Mouse (Mus musculus) liver, postnatal 0 days (tissue): ENCODE measurements around the gene Bnc2. TPM values are rescaled to one million over a fixed set of nuclear protein-coding genes. Genes with fewer than 3 reads are reported as not detected.

Experiments used
- ATAC-seq: fragments of 200-750 bp; cut with Nextera tagmentation; 2 replicates; pipeline ENCODE4 v1.8.0; 2017; ENCODE audit warnings: mild to moderate bottlenecking, moderate library complexity
- DNase-seq: peaks from one replicate; pipeline ENCODE4 v3.0.0-alpha.2; 2016
- H3K27ac ChIP-seq: fragments of 300-500 bp; sonication (generic); 2 replicates; pipeline ENCODE4 v1.5.1; 2014; ENCODE audit warnings: antibody characterized with exemption, moderate library complexity, mild to moderate bottlenecking, low read depth
- H3K27me3 ChIP-seq: fragments of 300-500 bp; sonication (generic); 2 replicates; pipeline ENCODE4 v1.6.1; 2014; ENCODE audit warnings: low read length, control low read depth, mixed read lengths; ENCODE audit not compliant: insufficient read depth
- H3K36me3 ChIP-seq: fragments of 300-500 bp; sonication (generic); replicated peaks from 2 replicates; pipeline ENCODE4 v1.6.1; 2014; ENCODE audit warnings: mild to moderate bottlenecking, control low read depth, low read length, moderate library complexity, mixed read lengths; ENCODE audit not compliant: insufficient read depth
- H3K4me1 ChIP-seq: fragments of 300-500 bp; sonication (generic); 2 replicates; pipeline ENCODE4 v1.6.1; 2014; ENCODE audit warnings: antibody characterized with exemption, mild to moderate bottlenecking, control low read depth; ENCODE audit not compliant: insufficient read depth
- H3K4me2 ChIP-seq: fragments of 300-500 bp; sonication (generic); 2 replicates; pipeline ENCODE4 v1.6.1; 2014; ENCODE audit warnings: low read depth, mild to moderate bottlenecking, low read length, moderate library complexity, mixed read lengths
- H3K4me3 ChIP-seq: fragments of 300-500 bp; sonication (generic); 2 replicates; pipeline ENCODE4 v1.5.1; 2014; ENCODE audit warnings: low read depth, low read length
- H3K9ac ChIP-seq: fragments of 300-500 bp; sonication (generic); replicated peaks from 2 replicates; pipeline ENCODE4 v1.6.1; 2014; ENCODE audit warnings: mild to moderate bottlenecking, moderate library complexity
- H3K9me3 ChIP-seq: fragments of 300-500 bp; sonication (generic); 2 replicates; pipeline ENCODE4 v1.6.1; 2016; ENCODE audit warnings: mild to moderate bottlenecking, control low read depth, low read length, mixed read lengths
- CTCF ChIP-seq: sonication (generic); IDR thresholded peaks from 2 replicates; pipeline ENCODE4 v1.5.1; 2016; ENCODE audit warnings: antibody characterized with exemption, low read depth
- EP300 ChIP-seq: IDR thresholded peaks from 2 replicates; pipeline ENCODE4 v1.6.1; 2016; ENCODE audit warnings: antibody characterized with exemption, low read depth, mild to moderate bottlenecking
- WGBS: fragments of 180-500 bp; shearing (Covaris S2); extraction: QIAGEN DNeasy Blood & Tissue Kit; methylation state at CpG from one replicate; pipeline ENCODE4 v1.1.7; 2014; ENCODE audit not compliant: insufficient replicate concordance; 5-methylcytosine and 5-hydroxymethylcytosine counted together
- polyA plus RNA-seq: library from polyadenylated mRNA; unstranded; fragments of >200 nt; fragmentation: Nextera tagmentation; extraction: Ambion mirVana; gene quantifications from 2 replicates; pipeline ENCODE4 v1.2.1, GENCODE M21; 2015

The Bnc2 gene
- polyA plus RNA-seq, 1 experiment from 2014 or later: 0.32 TPM

DNA sequence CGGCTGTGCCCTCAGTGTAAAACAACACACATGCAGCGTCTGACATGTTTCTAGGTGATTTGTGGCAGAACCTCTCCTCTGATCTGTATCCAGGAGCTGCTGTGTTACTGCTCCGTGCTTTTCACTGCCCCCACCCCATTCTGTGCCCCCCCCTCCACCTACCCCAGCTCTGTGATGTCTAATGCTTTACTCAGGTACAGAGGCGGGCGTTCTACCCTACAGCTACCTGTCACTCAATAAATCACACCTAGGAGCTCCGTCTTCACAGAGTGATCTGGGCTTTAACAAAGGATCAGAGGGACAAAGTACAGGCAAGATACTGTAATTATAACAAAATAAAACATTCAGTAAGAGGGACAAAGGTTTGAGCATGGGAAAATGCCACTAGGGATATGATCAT, 192.4 kb downstream of the Bnc2 start:
- no peak overlapping the region for H3K27ac ChIP-seq
- no peaks in the 10 kb centered on the region for H3K4me1 ChIP-seq
- H3K36me3 ChIP-seq: no peaks in the 10 kb centered on the region
- no peak overlapping the region for H3K9ac ChIP-seq
- WGBS: 57% methylated on average over 6 of the region's 6 CpGs
- H3K9me3 ChIP-seq: no peaks in the 10 kb centered on the region
- 0 out of 2 replicates have a peak overlapping the region, but pooled peaks have one; percentile 0 for H3K4me2 ChIP-seq
- H3K4me3 ChIP-seq: no peak overlapping the region
- H3K27me3 ChIP-seq: no peaks in the 10 kb centered on the region
- ATAC-seq (no peak), DNase-seq (no peak)
- no peak for TF ChIP-seq CTCF

DNA sequence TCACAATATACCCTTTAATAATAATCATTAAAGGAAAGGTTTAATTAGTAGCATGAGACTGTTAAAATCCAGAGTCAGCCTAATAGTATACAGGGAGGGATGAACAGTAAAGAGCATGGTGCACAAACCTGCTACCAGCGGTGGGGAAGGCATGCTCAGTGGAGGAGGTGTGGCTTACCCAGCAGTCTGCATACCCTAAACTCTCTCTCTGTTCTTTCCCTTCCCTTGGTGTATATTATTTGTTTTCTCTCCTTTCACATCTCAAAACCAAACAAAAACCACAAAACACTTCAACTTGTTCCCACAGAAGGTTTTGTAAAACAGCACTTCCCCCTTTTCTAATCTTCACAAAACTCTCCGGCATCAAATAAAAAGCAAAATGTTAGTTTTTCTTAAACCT, 202.4 kb downstream of the Bnc2 start:
- Histone ChIP-seq H3K27ac (no peak overlapping the region), H3K27me3 (no peaks in the 10 kb centered on the region), H3K9ac (no peak overlapping the region), H3K36me3 (no peaks in the 10 kb centered on the region), H3K4me3 (no peak overlapping the region), H3K4me1 (no peaks in the 10 kb centered on the region), H3K4me2 (no peak overlapping the region), H3K9me3 (no peaks in the 10 kb centered on the region)
- TF ChIP-seq CTCF (no peak), EP300 (no peak)
- DNase-seq (no peak), ATAC-seq (no peak)
- 39% methylated on average over 2 of the region's 2 CpGs for WGBS

DNA sequence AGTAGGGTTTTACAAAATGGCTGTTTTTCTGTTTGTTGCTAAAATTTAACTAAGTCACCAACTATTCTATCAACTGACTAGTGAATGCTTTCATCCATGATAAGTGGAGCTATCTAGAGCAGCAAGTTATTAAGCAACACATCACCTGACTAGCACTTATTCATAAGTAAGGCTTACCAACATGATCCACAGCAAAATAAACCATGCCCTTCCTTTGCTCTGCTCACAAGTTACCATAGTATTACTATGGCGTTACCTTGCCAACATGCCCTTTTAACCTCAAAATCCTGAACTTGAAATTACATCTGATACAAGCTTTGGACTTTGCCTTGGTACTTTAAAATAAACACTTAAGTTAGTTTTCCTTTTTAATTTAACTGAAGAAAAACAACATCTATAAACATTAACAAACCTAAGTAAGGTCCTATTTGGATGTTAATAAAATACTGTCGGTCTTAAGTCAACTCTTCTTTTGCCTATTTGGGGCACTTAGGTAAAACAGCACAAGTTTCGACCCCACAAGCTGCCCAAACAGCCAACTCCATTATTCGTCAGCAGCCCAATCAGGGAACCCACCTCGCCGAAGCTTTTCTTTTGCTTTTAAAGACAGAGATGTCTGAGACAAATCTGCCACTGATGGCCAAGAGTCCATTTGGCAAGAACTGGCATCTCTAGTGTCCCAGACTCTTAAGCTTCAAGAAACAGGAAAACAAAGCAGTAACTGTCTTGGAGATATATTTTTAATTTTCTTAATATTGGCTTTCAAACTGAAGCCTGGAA, 204.8 kb downstream of the Bnc2 start:
- Histone ChIP-seq H3K9ac (no peak overlapping the region), H3K4me1 (no peaks in the 10 kb centered on the region), H3K36me3 (no peaks in the 10 kb centered on the region), H3K9me3 (no peaks in the 10 kb centered on the region), H3K4me2 (no peak overlapping the region), H3K27ac (no peak overlapping the region), H3K4me3 (no peak overlapping the region), H3K27me3 (no peaks in the 10 kb centered on the region)
- ATAC-seq (no peak), DNase-seq (no peak)
- TF ChIP-seq CTCF (no peak), EP300 (no peak)
- WGBS: 80% methylated on average over 6 of the region's 6 CpGs

DNA sequence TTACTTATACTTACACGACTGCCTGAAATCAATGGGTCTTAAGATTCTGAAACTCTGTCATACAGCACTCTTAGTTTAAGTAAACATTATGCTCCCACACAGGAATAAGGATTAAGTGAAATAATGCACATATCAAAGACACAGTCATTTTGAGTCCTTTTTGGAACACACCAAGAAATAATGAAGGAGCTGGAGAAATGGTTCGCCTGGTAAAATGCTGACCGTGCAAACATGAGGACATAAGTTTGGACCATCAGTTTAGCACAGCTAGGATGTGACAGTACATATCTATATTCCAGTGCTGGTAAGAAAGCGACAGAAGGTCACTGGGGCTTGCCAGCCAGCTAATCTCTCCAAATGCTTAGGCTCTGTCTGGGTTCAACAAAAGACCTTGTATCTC, 205.7 kb downstream of the Bnc2 start:
- Histone ChIP-seq H3K36me3 (no peaks in the 10 kb centered on the region), H3K9me3 (no peaks in the 10 kb centered on the region), H3K4me2 (no peak overlapping the region), H3K27me3 (no peaks in the 10 kb centered on the region), H3K27ac (no peak overlapping the region), H3K4me3 (no peak overlapping the region), H3K4me1 (no peaks in the 10 kb centered on the region), H3K9ac (no peak overlapping the region)
- TF ChIP-seq EP300 (no peak), CTCF (no peak)
- whole genome bisulfite sequencing: 81% methylated on average over 4 of the region's 4 CpGs
- no peak for ATAC-seq
- DNase-seq: no peak

DNA sequence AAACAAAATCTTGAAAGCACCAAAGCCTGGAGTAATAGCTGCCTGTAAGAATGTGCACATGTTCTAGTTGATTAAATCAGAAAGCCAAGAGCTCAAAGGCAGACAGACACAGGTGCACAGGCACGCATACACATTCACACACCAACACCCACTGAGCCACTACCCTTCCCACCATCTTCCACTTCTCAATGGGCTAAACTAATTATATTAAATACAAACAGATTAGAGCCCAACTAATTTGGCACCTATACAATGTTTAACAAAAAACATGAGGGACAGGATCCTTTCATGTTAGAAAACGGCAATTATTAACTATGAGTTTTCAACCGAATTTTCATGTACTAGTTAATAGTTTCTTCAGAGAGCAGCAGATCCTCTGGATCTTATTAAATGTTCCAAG, 207.4 kb downstream of the Bnc2 start:
- WGBS: 86% methylated on average over 3 of the region's 3 CpGs
- Histone ChIP-seq H3K36me3 (no peaks in the 10 kb centered on the region), H3K4me3 (no peak overlapping the region), H3K4me2 (no peak overlapping the region), H3K27me3 (no peaks in the 10 kb centered on the region), H3K4me1 (no peaks in the 10 kb centered on the region), H3K9me3 (no peaks in the 10 kb centered on the region), H3K27ac (no peak overlapping the region), H3K9ac (no peak overlapping the region)
- DNase-seq: no peak
- no peak for ATAC-seq
- TF ChIP-seq EP300 (no peak), CTCF (no peak)

DNA sequence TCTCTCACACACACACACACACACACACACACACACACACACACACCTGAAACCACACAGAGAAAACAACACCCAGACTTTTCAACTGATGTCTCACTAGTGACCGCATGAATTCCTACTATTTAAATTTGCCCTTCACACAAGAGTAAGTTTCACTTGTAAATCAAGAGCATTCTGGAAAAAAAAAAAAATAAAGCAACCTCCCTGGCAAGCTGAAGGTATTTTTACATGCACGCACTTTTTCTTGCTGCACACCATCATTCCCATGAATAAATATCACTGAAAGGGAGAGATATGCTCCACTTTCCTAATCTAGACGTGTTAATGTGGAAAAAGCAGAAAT, 216.9 kb downstream of the Bnc2 start:
- no peaks in the 10 kb centered on the region for H3K27me3 ChIP-seq
- ATAC-seq (no peak), DNase-seq (no peak)
- no peaks in the 10 kb centered on the region for H3K9me3 ChIP-seq
- H3K4me3 ChIP-seq: no peak overlapping the region
- TF ChIP-seq CTCF: no peak
- no peak for TF ChIP-seq EP300
- 81% methylated on average over 3 of the region's 3 CpGs for WGBS
- no peaks in the 10 kb centered on the region for H3K4me1 ChIP-seq
- H3K9ac ChIP-seq: no peak overlapping the region
- H3K4me2 ChIP-seq: no peak overlapping the region
- no peaks in the 10 kb centered on the region for H3K36me3 ChIP-seq
- H3K27ac ChIP-seq: no peak overlapping the region
